Mouse (Mus musculus) stomach, postnatal 0 days (tissue): ENCODE results near the gene Prph2.

Experiments
- CTCF ChIP-seq: IDR thresholded peaks from 2 replicates; pipeline ENCODE4 v1.5.1; 2016; ENCODE audit warnings: antibody characterized with exemption, low read depth, mild to moderate bottlenecking, moderate library complexity
- EP300 ChIP-seq: optimal IDR thresholded peaks from 2 replicates; pipeline ENCODE3; 2016; ENCODE audit warnings: antibody characterized with exemption

GRCm38 (mm10) chr17:46885218-46885909 lies 24.9 kb upstream of the Prph2 start:
- TF ChIP-seq CTCF: no peak
- no peak for TF ChIP-seq EP300
